Mouse (Mus musculus) cerebellum, postnatal 4 days (tissue): ENCODE data around the gene Lingo3.
"Not testable (repeated sequence)": the region's sequence is repeated elsewhere in the genome, so short reads cannot be mapped to it uniquely, and the experiment has no call there.

Experiments used
- DNase-seq, 2 experiments: peaks; one replicate each; pipeline ENCODE4 v3.0.0; 2022; ENCODE audit warnings: low spot score in 2 of 2, mixed read lengths in 1 of 2

Gene Lingo3

DNA sequence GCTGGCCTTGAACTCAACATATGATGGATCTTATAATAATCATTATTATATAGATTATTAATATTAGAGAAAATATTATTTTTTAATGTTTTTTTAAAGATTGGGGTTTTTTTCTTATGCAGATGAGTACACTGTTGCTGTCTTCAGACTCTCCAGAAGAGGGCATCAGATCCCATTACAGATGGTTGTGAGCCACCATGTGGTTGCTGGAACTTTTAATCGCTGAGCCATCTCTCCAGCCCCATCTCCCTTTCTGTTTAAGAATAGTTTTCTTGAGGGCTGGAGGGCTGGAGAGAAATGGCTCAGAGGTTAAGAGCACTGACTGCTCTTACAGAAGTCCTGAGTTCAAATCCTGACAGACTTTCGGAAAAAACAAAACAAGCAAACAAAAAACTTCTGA is 21.8 kb downstream of the Lingo3 start:
- DNase-seq = no peak

DNA sequence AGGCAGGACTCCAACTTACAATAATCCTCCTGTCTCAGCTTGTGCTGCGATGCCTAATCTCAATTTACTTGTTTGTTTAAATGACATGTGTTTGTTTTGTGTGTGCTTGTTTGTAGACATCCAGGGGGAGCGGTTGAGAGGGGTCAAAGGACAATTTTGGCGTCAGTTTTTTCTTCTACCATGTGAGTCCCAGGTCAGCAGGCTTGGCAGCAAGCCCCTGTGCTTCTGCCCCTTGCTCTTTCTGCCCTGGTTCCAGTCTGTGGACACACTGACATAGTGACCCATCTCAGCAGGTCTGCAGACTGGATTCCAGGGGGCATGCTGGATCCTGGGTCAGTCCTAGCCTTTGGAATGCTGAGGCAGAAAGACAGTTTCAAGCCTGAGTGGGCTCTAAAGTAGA is 24.4 kb downstream of the Lingo3 start:
- DNase-seq = no peak

DNA sequence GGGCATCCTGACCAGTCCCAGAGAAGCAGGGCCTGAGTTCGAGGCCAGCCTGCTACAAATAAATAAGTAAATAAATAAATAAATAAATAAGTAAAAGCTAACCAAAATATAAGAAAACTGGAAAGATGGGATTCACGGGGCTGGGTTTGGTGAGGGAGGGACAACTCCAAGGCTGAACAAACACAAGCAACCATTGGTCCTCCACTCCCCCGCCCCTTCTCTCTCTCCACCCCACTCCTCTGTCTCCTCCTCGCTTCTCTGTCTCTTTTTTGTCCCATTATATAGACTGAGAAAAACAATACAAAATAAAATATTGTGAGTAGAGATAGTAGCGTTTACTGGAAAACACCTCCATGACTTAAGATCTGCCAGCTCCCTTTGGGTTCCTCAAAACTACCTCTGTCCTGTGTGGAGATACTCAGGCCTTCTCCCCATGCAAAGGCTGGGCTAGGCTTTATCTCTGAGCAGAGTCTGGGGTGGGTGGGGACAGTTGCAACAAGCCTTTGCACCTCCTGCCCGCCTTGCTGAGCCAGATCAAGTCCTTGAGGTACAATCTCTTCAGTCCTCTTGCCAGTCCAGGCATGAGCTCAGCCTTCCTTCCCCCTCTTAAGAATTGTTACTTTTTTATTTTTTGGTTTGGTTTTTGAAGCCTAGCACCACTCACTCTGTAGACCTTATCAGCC is 25.1 kb downstream of the Lingo3 start:
- no peak for DNase-seq

DNA sequence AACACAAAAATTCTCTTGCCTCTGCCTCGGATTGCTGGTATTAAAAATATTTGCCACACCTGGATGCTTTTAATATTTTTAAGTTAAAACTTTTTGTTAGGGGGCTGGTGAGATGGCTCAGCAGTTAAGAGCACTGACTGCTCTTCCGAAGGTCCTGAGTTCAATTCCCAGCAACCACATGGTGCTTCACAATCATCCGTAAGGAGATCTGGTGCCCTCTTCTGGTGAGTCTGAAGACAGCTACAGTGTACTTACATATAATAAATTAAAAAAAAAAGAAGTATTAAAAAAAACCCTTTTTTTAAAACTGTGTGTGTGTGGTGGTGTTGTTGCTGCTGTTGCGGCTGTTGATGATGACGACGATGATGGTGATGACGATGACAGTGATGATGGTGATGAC is 25.9 kb downstream of the Lingo3 start:
- DNase-seq = not testable (repeated sequence)

DNA sequence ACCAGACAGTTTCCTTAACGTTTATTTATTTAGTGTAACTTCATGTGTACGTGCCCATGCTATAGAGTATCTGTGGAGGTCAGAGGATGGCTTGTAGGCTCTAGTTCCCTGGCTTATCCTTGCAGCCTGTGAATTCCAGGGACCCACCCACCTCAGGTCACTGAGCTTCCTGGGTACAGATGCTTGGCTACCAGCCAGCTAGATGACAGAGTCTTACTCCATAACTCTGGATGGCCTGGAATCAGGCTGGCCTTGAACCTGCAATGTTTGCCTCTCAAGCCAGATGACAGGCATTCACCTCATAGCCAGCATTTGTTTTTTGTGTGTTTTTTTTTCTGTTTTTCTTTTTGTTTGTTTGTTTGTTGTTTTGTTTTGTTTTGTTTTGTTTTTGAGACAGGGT is 26.7 kb downstream of the Lingo3 start:
- DNase-seq = no peak

DNA sequence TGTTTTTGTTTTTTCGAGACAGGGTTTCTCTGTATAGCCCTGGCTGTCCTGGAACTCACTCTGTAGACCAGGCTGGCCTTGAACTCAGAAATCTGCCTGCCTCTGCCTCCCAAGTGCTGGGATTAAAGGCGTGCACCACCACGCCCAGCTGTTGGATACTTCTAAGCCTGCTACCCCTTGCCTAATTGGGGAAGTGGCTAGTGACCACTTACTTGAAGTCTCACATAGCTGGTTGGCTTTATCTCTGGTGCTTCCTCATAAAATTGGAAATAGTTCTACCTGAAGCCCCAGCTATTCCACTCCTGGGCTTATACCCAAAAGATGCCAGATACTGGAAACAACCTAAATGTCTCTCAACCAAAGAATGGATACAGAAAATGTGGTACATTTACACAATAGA is 27.5 kb downstream of the Lingo3 start:
- not testable (repeated sequence) for DNase-seq

DNA sequence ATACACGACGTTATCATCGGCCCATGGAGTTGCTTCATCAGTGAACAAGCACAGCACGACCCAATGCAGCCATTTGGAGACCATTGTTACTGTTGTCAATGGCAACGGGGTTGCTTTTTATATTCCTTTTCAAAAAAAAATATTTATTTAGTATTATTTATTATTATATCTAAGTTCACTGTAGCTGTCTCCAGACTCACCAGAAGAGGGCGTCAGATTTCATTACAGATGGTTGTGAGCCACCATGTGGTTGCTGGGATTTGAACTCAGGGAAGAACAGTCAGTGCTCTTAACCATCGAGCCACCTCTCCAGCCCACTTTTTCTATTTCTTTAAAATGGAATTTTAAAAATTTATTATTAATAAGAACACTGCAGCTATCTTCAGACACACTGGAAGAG is 29.0 kb downstream of the Lingo3 start:
- DNase-seq = no peak

DNA sequence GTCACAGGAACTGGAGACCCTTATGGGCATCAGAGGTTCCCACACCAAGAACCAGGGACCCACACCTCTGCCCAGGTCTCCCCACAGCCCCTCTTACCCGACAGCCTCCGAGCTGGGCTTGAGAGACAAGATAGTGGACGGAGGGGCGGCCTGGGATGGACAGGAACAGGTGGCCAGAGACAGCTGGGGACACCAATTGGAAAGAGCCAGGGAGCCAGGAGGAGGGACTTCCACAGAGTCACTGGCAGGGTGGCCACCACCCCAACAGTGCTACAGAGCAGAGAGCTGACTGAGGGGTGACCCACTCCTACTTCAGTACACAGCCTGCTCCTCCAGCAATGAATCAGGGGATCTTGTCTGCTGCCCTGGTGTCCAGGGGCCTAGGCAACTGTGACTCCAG is 30.5 kb downstream of the Lingo3 start, which contains the start of gene Jsrp1:
Gene Jsrp1 (minus strand): TSS at position 133 of the 400 bp plus-strand sequence.
- no peak for DNase-seq

DNA sequence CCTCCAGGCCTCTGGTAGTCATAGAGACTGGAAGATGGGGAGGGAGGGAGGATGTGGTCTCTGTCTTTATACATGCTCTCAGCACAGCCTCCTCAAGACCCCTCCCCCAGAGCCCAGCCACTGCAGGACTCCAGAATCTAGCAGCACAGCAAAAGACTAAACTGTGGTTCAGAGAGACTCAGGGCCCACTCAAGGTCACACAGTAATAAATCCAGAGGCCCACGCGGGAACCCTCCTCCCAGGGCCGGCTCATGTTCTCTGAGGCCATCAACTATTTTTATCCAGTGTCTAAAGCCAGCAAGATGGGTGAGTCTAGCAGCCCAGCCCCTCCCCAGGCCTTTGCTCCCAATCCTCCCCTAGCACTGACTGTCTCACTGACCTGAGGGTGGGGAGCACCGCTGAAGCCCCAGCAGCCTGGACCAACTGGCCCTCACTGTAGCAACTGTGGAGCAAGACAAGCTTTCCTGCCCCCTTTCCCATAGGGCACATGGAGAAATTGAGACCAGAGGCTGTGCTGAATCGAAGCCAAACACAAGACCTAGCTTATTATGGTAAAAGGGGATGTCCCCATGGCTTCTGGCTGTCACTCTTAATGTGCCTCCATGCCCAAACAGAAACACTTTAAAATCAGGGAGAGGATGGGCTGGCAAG is 31.3 kb downstream of the Lingo3 start:
- no peak for DNase-seq

DNA sequence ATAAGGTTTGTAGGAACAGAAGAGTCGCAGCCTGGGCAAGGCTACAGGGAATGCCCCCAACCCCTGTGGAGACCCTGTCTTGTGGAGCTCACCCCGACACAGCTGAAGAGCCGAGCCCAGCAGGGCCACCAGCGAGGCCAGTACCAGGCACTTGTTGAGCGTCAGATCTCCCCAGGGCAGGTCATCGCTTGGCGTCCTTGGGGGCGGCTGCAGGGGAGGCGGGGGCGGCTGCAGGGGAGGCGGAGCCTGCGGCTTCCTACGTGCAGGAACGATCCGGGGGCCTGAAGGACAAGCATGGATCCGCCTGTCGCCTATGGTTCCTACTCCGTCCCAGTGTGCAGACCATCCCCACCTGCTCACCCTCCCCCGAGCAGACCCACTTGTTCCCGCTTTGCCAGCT is 33.8 kb downstream of the Lingo3 start:
- no peak for DNase-seq

DNA sequence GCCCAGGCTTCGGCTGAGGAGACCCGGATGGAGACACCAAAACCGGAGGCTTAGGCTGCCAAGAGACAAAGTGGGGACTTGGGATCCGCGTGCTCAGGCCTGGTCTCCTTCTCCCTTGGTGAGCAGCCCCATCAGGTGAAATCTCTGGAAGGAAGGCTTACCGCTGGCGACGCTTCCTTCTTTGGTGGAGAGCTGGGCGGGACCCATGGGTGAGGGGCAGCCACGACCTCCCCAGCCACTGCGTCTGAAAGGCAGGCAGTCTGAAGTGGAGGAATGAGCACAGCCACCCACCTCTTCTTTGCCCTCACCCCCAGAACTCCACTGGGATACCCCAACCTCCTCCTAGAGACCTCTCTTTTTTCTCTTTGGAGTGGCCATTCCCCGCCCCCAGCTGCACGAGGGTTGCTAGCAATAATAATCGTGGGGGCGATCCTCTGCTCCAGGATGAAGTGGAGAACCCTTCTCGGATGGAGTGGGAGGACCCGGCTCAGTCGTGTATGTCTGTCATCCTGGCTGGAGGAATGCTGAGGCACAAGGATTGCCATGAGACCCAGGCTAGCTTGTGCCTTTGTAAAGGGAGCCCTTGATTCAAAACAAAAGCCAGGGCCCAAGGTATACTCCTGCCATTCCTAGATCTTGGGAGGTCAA is 34.7 kb downstream of the Lingo3 start:
- DNase-seq = no peak

DNA sequence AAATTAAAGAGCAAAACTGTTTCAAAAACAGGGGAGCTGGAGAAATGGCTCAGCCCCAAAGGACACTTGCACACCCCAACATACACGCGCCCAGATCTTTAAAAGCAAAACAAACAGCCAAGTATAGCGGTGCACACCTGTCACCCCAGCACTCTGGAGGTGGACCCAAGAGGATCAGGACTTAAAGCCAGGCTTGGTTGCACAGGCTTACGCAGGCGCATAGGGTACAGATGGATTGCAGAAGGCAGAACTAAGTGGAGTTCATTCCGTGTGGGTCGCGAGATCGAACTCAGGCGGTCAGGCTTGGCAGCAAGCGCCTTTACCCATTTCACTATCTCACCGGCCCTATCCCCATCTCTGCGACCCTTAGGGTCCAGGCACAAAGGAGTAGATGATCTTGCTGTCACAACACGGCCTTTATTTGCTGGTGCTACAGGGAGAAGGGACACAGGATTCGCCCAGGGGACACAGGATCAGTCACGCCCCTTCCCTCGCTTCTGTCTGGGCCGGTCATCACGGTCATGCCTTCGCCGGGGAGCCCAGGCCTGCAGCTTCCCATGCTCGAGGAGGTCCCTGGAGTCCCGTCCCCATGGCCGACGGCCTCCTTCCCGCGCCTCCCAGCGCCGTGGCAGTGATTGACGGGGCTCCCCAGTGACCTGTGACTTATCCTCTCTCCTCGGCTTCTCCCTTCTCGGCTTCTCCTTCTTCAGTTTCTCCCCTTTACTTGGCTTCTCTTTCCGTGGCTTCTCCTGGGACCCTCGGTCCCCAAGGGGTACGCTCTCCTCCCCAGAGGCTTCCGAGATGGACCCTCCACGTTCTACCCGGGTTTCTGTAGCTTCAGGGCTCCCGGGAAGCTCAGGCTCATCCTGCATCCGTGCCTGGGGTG is 35.5 kb downstream of the Lingo3 start:
- DNase-seq = no peak

DNA sequence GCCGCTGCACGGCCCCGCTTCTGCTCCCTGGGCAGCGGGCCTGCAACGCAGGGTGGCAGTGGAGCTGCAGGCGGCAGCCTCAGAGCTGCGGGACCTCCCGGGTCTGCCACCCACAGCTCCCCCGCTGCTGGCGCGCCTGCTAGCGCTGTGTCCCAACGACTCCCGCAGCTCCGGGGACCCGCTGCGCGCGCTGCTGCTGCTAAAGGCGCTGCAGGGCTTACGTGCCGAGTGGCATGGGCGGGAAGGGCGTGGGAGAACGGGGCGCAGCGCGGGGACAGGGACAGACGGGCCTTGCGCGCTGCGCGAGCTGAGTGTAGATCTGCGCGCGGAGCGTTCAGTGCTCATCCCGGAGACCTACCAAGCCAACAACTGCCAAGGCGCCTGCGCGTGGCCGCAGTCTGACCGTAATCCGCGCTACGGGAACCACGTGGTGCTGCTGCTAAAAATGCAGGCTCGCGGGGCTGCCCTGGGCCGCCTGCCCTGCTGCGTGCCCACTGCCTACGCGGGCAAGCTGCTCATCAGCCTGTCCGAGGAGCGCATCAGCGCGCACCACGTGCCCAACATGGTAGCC is 36.7 kb downstream of the Lingo3 start:
- peak in 1 of 2 experiments; percentile 72 for DNase-seq

DNA sequence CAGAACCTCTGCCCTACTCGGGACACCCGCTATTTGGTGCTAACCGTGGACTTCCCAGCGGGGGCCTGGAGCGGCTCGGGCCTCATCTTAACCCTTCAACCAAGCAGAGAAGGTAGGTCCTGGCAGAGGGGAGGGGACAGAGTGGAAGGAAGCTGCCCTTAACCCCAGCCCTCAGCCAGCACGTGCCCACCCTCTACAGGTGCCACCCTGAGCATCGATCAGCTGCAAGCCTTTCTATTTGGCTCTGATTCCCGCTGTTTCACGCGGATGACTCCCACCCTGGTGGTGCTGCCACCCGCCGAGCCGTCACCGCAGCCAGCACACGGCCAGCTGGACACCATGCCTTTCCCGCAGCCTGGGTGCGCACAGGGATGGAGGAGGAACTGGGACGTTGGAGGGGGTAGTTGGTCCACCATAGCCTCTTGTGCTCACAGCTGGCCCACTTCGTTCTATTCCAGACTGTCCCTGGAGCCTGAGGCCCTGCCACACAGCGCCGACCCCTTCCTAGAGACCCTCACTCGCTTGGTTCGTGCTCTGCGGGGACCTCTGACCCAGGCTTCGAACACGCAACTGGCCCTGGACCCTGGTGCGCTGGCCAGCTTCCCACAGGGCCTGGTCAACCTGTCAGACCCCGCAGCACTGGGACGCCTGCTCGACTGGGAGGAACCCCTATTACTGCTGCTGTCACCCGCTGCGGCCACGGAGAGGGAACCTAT is 37.3 kb downstream of the Lingo3 start:
- no peak for DNase-seq

DNA sequence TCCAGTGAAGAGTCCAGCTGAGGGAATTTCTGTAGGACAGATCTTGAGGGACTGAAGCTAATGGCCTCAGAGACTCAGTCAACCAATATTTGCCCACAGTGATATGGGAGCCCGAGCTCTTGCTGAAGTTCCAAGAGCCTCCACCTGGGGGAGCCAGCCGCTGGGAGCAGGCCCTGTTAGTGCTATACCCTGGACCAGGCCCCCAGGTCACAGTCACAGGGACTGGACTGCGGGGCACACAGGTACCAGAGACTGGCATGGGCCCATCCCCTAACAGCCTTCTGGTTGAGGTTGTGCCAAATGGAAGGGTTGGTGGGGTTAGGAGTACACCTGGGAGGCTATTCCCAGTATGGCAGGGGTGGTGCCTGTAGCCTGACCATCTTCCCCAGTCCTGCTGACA is 37.9 kb downstream of the Lingo3 start:
- DNase-seq = peak; percentile 77 to 85

DNA sequence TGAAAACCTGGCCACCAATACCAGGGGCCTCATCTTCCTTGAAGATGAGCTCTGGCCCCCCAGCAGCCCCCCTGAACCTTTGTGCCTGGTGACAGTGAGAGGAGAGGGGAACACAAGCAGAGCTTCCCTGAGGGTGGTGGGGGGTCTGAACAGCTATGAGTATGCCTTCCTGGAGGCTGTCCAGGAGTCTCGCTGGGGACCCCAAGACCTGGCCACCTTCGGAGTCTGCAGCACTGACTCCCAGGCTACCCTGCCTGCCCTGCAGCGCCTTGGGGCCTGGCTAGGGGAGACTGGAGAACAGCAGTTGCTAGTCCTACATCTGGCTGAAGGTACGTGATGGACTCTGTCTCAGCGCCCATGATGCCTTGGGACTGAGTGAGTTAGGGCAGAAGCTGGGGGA is 38.5 kb downstream of the Lingo3 start:
- no peak for DNase-seq

DNA sequence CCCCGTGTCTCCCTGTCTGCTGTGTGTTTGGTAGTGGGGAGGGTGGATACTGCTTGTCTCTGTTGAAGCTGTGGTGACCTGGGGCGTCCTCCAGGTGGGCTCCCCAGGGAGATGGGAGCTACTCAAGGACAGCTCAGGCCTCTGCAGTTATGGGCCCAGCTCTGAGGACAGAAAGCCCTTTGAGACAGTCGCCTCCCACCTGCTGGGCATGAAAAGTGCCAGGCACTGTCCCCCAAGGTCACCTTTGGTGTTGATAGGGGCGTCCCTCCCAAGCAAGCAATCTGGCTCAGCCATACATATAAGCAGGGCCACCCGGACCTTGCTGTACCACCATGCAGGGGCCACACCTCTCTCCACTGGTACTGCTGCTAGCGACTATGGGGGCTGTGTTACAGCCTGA is 38.9 kb downstream of the Lingo3 start, which contains the start of gene Amh:
Gene Amh (plus strand): TSS at position 328 of the 400 bp plus-strand sequence.
- DNase-seq = no peak

DNA sequence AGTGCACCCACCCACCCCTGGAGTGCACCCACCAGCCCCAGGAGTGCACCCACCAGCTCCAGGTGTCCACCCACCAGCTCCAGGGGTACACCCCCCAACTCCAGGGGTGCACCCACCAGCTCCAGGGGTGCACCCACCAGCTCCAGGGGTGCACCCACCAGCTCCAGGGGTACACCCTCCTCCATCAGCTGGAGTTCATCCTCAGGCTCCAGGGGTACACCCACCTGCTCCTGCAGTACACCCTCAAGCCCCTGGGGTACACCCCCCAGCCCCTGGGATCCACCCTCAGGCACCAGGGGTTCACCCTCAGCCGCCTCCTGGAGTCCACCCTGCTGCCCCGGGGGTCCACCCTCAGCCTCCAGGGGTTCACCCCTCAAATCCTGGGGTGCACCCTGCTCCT is 39.5 kb downstream of the Lingo3 start:
- no peak for DNase-seq

DNA sequence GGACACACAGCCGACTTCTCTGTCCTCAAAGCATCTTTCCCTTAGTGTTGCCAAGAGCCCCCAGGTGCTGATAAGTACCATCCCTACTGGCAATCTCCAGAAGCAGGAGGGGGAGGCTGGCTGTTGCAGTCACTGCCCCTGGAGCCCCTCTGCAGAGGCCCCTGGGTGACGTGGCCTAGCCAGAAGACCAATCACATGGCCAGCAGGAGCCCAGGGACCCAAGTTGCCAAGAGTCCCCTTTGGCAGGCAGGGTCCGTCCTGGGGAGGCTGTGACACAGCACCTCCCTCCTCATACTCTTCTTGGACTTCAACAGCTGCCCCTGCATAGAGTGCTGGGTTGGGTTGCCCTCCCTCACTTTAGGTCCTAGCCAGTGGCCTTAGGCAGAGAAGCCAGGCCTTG is 40.8 kb downstream of the Lingo3 start:
- DNase-seq = no peak

DNA sequence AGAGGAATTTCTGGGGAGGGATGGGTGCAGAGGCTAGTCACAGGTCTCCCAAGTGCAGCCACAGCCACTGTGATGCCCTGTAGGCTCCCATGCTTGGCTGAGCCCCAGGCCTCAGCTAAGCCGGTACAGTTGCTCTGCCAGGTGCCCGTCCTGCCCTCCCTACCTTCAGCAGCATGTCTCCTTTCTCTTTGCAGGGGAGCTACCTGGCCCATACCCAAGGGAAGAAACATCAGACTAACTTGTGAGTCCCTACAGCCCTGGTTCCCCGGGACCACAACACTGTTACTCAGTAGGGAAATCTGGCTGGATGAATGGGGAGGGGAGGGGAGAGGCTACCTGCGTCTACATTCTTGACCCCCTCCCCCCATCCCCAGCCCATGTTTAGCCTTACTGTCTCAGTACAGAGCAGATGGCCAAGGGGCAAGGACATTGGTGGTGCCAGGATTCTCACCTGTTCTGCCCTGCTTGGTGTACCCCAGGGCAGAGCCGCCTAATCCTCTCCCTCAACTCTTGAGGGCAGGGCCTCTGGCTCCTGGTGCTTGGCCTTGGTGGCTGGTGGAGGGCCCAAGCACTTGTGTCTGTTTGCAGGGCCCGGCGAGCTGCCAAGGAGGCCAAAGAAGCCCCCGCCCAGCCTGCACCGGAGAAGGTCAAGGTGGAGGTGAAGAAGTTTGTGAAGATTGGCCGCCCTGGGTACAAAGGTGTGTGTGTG is 41.5 kb downstream of the Lingo3 start:
- DNase-seq = no peak
